Mouse (Mus musculus) WW6 (cell line): ENCODE measurements around the gene Unc13d.
"Not testable (repeated sequence)": the region's sequence is repeated elsewhere in the genome, so short reads cannot be mapped to it uniquely, and the experiment has no call there.

Source experiments
- DNase-seq: peaks from one replicate; pipeline ENCODE4 v3.0.0-alpha.2; 2013; ENCODE audit warnings: low read depth, low spot score

Unc13d gene

GRCm38 (mm10) chr11:116023074-116023770 is 54.5 kb downstream of the Unc13d start:
- DNase-seq, result not testable (repeated sequence)

GRCm38 (mm10) chr11:116022256-116022780 is 55.4 kb downstream of the Unc13d start:
- no peak for DNase-seq

GRCm38 (mm10) chr11:116021328-116022220 is 56.2 kb downstream of the Unc13d start:
- DNase-seq, result no peak

GRCm38 (mm10) chr11:116020519-116020922 is 57.2 kb downstream of the Unc13d start:
- DNase-seq, result no peak

- DNase-seq, result no peak
Observed at GRCm38 (mm10) chr11:116019976-116020411, 57.8 kb downstream of the Unc13d start.

- DNase-seq, result no peak
Observed at GRCm38 (mm10) chr11:116019360-116019791, 58.4 kb downstream of the Unc13d start.

- not testable (repeated sequence) for DNase-seq
Observed at GRCm38 (mm10) chr11:116018867-116019266, 58.9 kb downstream of the Unc13d start.

- peak; percentile 84 for DNase-seq
Observed at GRCm38 (mm10) chr11:116018106-116018505, 59.7 kb downstream of the Unc13d start.

- no peak for DNase-seq
Observed at GRCm38 (mm10) chr11:116014821-116015220, 62.9 kb downstream of the Unc13d start.

GRCm38 (mm10) chr11:116012262-116012947 is 65.4 kb downstream of the Unc13d start, which contains the start of gene Galk1:
TSS of gene Galk1 (minus strand) at chr11:116012719.
- DNase-seq, result peak; percentile 96
